Mouse (Mus musculus) B cell, adult 2 months (primary cell): ENCODE results near the gene Palld.

Experiments used
- DNase-seq, 2 experiments: peaks; one replicate each; pipeline ENCODE4 v3.0.0; 2022

The Palld gene

DNA sequence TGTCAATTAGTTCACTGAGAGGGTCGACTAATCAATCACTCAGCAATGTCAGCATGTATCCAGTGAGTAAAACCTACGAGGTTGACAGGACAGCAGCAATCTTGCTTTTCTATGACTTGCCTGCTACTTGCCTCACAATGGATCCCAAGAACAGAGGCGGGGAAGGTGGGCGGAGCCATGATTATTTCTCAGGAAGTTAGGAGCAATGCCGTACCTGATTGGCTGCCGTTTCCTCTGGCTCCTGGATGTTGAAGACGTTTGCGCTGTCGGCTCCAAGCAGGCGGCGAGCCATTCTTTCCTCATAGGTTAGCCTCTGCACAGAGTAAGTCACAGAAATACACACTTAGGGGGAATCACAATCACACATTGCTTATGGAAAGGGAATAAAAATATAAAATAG, 367.0 kb downstream of the Palld start:
- DNase-seq, result no peak

DNA sequence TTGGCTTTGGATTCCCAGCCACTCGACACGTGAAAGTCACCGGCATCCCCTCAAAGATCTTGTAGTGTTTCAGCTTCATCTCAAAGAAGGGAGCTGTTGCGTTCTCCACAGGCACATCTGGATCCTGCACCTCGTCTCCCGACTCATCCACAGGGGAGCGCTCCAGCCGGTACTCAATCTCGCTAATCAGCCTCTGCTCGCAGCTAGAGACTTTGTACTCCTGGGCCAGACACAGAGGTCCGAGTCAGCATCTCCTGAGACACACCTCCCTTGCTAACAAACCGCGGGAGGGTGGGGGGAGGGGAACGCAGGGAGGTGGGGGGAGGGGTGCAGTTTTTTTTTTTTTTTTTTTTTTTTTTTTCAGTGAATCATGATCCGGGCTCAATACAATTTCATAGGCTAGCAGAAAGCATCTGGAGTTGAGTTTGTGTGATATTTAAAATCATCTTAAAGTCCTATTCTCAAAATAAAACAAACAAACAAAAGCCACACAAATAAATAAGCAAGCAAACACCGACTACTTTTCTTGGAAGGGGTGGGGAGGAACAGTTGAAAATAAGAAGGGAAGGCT, 369.0 kb downstream of the Palld start:
- DNase-seq, result no peak

DNA sequence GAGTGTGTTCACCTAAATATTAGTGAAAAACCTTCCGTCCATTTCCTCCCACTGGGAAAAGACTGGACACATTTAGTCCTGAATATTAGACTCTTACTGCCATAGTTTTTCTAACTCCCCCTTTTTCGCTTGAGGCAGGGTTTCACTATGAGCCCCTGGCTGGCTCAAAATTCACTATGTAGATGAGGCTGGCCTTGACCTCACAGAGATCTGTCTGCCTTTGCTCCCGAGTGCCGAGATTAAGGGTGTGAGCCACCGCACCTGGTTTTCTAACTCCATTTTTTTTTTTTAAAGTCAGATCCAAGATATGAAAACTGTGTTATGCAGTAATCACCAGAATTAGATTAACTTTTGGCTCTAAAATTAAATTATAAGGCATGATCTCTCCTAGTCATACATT, 369.7 kb downstream of the Palld start:
- DNase-seq, result no peak

DNA sequence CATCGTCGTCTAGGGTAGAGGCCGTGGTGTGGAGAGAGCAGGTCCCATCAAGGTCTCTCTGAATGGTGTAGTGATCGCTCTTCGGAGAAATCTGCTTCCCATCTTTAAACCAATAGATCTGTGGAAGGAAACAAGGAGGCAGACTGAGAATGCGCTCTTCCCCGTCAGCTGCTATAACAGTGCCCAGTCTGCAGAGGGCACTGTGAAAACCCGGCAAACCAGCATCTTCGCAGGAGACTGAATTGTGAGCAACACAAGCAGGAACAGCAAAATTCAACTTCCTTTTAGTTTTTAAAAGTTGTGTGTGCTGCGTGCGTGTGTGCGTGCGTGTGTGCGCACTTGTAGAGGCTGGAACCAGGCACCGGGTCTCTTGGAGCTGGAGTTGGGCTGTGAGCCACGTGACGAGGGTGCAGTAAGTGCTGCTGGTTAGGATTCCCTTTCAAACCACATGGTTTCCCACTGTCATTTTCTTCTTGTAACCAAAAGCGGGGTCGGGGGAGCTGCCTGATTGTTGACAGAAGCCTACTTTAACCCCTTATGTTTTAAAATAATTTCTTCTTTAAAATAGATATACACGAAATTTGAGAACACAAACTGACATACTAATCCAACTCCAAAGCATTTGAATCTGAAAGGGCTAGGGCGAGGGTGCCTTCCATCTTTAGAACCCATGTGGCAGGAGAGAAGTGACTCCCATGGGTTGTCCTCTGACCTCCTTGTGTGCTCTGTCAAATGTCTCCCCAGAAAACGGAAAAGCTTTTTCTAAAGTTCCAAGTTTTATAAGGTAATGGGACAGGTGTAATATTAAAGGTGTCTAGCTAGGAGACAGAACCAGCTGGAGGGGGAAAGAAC, 370.3 kb downstream of the Palld start:
- no peak for DNase-seq

DNA sequence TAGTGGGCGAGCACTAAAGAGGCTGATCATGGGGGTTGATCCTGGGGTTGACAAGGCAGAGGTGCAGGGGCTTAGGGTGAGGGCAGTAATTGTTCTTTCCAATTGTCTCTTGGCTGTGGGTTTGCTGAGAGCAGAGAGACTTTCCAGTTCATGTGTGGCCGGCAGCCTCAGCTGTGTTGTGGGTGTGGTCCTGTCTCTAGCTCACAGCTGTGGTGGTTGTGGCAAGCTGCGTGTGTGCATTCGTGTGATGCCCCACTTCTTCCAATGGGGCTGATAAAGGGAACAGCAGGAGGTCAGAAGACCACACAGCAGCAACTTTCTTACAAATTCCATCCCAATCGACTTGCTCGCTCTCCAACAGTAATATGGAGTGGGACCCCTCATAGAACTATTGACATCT, 373.8 kb downstream of the Palld start:
- no peak for DNase-seq

DNA sequence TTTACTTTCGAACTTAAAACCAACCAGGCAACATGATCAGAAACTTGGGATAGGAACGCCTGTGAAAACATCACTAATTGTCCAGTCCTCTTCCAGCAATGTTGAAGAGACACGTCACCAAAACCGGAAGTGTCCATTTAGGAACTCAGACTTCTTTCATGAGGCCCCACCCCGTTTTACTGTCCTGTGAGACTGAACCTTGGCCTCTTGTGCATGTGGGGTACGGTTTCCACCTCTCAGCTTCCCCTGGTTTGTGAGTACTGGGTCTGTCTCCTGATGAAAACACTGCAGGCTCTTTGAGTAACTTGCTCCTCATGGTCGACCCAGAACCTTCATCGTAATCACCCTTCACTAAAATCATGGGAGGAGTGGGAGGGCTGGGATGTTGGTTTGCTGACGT, 374.3 kb downstream of the Palld start:
- no peak for DNase-seq

DNA sequence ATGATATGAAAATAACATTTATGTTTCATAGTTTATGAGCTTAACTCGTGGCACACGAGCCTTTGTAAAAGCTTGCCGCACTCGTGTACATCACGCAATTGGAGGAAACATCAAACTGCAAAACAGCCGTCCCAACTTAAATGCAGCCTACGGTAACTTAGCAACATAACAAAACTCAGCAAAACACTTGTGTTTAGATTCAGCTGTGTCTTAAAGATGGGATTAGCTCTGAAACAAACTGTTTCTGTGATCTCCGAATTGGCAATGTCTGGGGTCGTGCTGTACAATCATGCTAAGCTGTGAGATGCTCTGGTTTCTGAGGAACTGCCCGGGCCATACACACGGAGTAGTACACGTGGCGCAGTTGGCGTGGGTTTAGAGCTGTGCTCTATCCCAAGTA, 375.5 kb downstream of the Palld start:
- no peak for DNase-seq

DNA sequence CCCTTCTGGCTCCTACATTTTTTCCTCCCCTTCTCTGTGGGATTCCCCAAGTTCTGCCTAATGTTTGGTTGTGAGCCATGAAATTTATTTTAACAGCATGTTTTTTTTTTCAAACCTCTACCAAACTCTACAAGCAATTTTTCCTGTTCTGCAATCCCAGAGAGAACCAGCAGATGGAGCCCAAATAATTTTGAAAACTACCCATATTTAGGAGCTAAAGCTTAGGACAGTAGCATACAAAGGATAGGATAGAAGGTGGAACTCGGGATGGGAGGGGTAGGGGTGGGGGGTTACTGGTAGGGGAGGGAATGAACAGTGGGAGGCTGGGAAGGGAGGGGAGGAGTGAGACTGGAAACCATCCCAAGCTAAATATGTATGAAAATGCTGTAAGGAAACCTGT, 380.4 kb downstream of the Palld start:
- peak; percentile 21 to 30 for DNase-seq

DNA sequence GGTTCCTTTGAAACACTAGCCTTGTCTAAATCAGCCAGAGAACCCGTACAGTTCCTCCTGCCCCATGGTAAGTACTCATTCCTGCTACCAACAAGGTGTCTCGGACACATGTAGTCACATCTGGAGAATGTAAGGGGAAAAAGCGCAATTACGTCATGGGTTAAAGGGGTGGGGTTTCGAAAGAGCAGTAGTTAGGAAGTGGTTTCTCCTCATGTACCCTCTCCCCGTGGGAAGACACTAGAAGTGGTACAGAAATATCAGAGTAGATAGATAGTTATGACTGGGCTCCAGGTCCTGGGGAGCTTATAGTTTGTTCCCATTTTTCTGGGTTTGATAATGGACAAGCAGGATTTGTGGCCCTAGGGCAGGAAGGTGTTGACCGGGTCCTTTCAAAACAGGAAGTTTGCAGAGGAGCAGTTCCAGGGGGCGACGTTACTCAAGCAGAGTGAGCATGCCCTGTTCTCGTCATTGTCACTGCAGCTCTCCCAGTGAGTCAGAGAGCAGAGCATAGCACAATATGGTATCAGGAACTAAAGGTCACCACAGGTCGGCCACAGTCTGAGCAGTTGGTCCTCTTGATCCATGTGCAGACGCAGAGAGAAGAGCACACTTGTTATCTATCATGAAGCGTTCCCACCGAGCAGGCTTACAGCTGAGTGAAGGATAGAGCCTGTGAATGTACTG, 384.8 kb downstream of the Palld start:
- no peak for DNase-seq

DNA sequence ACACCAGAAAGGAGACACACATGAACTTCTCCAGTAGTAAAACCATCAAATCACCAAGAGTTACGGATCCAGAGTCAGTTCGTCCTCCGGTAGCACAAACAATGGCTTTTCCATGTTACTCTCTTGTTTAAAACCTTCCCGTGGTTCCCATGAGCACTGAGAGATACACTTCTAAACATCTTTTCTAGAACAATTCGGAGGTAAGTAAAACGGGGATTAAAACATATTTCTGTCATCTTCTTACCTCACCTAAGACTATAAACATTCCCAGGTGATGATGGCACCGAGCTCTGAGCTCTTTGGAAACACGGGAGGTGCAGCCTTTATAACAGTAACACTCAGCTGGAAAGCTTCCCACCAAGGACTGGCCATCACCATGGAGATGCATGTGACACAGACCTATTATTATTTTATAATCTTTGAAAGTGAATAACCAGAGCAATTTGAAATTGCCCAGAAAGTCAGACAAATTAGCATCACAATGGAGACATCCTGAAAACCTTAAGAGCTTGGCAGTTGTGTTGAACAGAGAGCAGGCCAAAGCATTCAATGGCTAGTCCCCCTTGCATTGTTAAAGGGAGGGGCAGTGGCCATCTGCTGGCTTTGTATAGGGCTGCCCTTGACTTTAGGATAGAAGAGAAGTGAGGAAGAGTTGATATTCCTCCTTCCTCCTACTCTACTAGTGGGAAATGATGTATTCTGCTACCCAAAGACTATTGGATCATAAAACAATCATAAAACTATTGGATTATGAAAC, 385.6 kb downstream of the Palld start:
- DNase-seq, result no peak

DNA sequence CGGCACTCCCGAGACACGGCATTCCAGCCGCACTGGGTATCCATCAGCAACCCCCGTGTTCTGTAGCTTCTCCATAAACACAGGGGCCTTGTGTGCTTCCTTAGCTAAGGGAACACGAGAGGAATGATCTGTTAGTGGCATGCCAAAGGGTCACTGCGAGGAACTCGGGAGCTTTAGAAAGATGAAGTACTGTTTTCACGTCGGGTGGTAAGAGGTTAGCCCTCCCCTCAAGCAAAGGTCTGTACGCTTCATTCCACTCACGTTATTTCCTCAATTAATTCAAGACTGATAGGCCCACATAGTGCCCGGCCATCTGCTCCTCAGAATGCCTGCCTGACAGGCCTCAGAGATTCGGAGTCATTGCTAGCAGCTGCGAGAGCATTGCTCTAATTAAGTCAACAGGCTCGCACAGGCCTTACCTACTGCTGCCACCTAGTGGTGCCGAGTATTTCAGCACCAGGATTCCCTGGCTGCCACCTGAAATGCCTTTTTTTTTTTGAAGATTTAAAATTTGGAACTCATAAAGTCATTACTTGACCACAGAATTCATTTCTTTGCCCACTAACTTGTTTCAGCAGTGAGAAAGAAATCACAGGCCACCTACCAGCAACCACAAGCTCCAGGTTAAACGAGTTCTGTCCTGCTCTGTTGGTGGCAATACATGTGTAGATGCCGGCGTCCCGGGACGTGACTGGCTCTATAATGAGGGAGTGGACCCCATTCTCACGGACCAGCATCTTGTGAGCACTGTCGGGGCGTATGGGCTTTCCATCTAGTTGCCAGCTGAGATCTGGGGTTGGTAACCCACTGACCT, 386.4 kb downstream of the Palld start:
- DNase-seq, result peak; percentile 79 to 80

DNA sequence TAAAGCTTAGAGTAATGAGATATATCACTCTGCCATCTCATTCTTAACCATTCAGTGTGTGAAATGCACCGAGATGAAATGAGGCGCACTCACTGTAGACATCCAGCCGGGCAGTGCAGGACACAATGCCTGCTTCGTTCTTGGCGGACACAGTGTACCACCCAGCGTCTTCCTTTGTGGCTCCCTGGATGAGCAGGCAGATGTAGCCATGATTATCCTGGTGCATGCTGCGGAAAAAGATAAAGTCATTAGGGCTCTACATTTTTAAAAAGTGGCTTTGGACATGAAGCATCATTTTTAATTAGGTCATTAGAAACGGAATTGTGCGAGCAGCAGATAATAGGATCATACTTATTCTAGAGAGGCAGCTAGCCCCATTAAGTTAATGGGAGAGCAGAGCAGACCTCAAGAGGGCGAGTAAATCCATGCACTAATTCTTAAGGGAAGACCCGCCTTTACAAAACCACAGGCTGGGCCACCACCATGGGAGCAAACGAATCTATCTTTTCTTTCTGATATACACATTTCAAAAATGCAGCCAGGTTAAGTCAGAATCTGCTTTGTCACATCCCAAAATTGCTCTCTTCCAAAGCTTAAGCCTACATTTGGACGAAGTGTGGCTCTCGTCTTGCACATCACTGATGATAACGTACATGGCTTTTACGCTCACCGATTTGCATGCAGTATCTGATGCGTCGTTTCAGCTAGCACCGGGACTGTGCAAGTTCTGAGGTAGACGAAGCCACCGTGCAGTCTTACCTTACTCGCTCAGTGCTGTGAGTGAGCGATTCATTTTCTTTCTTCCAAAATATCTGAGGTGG, 387.2 kb downstream of the Palld start:
- DNase-seq, result no peak

DNA sequence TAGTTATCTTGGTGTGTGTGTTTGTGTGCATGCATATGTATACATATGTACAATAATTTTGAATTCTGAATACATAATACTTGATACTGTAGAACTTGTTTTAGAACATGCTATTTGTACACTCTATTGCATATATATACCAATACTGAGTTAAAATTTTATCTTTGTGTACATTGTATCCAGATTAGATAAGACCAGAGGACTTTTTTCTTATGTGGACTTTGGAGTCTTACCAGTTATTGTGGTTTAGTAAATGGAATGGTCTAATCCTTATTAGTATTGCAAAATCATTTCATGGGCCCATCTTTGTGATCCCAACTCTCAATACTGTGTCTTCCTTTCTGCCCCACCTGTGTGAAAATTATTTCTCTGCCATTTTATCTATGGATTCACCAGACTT, 400.2 kb downstream of the Palld start:
- DNase-seq, result no peak

DNA sequence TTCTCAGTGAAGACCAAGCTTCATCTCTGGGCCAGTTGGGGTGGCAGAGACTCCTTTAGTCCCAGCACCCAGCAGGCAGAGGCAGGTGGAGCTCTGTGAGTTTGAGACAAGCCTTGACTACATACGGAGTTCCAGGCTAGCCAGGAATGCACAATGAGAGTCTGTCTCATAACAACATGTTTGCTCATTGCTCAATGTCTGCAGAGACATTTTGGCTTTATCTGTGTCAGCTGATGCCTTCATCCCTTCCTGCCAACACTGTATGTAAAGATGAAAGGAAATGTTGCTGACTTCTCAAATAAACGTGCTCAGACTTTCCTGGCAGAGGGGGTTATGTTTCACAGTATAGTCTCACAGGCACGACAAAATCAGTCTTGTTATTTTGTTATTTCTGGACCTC, 401.6 kb downstream of the Palld start:
- DNase-seq, result no peak

DNA sequence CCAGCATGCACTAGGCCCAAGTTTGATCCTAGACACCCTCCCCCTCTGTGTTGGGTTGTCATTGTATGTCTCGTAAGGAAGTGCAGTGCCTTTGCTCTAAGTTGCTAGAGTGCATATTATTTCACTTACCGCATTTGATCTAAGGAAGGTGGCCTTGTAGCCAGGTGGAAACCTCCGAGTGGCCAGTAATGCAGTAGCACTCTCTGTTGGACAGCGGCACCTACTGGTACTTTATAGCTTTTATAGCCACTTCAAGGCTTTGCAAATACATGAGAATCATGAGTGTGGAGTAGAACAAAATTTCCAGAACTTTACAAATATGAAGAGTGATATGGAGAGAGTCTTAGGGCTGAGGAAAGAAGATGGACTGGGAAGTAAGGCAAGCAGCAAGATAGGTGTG, 403.5 kb downstream of the Palld start:
- DNase-seq, result no peak

DNA sequence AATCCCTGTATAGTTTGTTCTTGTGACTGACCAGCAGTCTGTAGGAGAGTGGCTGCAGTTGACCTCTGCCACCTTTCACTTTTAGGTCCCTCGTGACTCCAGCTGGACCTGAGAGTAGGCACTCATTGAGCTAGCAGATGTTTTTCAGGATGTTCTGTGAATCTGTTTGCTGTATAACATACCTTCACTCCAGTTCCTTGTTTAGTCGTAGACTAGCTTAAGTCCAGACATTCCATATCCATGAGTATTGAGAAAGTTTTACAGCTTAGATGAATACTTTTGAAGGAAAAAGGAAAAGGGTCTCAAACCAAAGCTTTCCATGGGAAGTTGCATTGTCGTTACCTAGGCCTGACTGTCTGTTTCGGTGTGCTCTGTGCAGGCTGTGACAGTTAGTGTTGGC, 405.4 kb downstream of the Palld start:
- no peak for DNase-seq

DNA sequence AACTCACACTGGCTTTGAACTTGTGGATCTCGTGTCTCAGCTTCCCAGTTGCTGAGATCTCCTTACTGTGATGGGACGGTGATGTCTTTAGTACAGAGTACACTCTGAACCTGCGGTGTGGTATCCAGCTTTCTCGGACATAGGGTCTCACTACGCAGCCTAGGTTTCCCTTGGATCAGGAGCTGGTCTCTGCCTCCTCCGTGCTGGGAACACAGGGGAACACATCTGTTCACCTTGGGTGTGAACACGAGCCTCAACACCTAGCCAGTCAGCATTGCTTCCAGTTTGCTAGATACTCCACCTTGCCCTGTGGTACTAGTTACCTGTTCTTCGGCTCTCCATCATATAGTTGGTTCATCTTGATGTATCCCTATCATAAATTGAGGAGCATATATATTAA, 413.9 kb downstream of the Palld start:
- DNase-seq, result no peak

DNA sequence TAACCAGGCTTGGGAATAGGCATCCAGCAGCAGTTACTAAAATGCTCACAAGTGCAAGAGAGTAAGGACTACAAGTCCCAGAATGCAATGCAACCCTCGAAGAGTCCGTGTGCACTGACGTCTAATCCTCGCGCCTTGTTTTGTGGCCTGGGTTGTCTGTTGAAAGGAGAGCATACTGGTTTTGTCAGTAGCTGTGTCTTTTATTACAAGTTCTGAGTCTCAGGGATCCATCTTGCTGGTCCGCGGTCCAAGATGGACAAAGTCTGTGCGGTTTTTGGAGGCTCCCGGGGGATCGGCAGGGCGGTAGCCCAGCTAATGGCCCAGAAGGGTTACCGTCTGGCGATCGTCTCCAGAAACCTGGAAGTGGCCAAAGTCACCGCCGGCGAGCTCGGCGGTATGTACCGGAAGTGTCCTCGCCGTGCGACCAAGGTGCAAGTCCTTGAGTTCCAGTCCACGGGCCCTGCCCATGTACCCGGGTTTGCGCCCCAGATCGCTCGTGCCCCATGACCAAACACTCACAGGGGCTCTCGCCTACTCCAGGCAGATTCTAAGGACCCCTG, 414.8 kb downstream of the Palld start, which contains the start of gene Cbr4:
TSS of gene Cbr4 (plus strand) at position 138 of the 560 bp plus-strand sequence.
- peak; percentile 83 to 84 for DNase-seq

DNA sequence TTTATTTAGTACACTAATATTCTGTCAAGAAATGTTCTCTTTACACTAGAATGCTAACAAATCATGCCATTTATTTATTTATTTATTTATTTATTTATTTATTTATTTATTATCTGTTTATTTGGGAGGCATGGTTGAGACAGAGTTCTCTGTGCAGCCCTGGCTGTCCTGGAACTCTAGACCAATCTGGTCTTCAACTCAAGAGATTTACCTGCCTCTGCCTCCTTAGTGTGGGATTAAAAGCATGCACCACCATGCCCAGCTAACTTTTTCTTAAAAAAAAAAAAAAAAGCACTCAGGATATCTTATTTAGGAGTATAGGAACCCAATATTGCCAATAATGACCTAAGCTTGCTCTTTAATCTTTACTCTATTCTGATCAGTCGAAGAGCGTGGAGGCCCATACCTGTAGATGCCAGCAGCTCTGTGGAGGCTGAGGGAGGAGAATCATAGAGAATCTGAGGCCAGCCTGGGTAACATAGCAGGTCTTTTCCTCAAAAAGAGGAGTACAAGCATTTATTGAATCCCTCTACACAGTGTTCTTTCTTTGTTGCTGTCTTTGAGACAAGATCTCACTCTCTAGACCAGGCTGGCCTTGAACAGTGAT, 415.5 kb downstream of the Palld start:
- DNase-seq, result no peak

DNA sequence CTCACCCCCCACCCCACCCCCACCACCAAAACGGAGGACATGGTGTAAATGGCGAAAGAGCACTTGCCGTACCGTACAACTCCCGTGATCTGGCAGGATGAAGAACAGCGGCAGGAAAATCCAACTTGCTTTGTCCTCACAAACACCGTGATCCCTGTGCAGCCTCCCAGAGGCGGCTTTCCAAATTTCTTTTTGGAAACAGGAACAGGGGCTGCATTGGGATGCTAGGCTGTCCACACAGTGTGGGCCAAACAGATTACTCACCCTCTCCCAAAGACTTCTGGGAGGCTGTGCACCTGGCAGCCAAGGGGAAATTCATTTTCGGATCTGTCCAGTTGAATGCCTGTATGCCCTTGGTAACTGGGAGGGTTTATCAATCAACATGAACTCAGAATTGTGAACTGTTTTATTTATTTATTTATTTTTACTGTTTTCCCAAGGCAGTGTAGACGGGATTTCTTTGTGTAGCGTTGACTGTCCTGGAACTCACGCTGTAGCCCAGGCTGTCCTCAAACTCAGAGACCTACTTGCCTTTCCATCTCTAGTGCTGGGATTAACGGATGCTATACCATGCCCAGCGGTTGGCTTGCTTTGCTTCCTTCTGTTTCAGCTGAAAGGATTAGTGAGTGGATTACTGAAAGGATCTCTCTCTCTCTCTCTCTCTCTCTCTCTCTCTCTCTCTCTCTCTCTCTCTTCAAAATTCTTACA, 422.1 kb downstream of the Palld start:
- DNase-seq, result no peak
